Mouse (Mus musculus): Measurements from ENCODE around the gene Rgs7. TPM values are rescaled to one million over a fixed set of nuclear protein-coding genes. Genes with fewer than 3 reads are reported as not detected.

The Rgs7 gene
- 0.39 and 0.41 TPM in 2 replicates for polyA plus RNA-seq (2015; fragmentation: Nextera tagmentation; extraction: Ambion mirVana)

- H3K9me3 ChIP-seq (ENCODE audit: control insufficient read depth, low read length) = no peaks in the 10 kb centered on the region
- no peaks in the 10 kb centered on the region for H3K36me3 ChIP-seq (ENCODE audit: control insufficient read depth, insufficient read depth, low read length)
- H3K27me3 ChIP-seq (ENCODE audit: control insufficient read depth, insufficient read depth, low read depth, low read length) = peaks cover 24% of the 10 kb centered on the region
- peak within 1 kb of the TSS; percentile 59 for H3K4me3 ChIP-seq (ENCODE audit: low read length)
- H3K9ac ChIP-seq (ENCODE audit: low read length) = peak within 1 kb of the TSS; percentile 32
- WGBS = 1% methylated on average over 69 of the region's 82 CpGs
- peak within 1 kb of the TSS; percentile 99 for H3K4me2 ChIP-seq (ENCODE audit: low read depth, low read length)
- no peak within 1 kb of the TSS for H3K27ac ChIP-seq (ENCODE audit: low read length)
- ATAC-seq (ENCODE audit: low read depth) = peak; percentile 91
- H3K4me1 ChIP-seq (replicated peaks; ENCODE audit: control insufficient read depth, insufficient read depth, low read length) = no peaks in the 10 kb centered on the region; the same call in 1 of the 2 replicates
These were observed at the start of gene Rgs7 for GRCm38 (mm10) chr1:175491861-175492682. TSS of gene Rgs7 (minus strand) at chr1:175492500.

- Histone ChIP-seq H3K27me3 (ENCODE audit: control insufficient read depth, insufficient read depth, low read depth, low read length) (no peaks in the 10 kb centered on the region), H3K4me1 (replicated peaks; ENCODE audit: control insufficient read depth, insufficient read depth, low read length) (no peaks in the 10 kb centered on the region), H3K9me3 (ENCODE audit: control insufficient read depth, low read length) (no peaks in the 10 kb centered on the region), H3K4me2 (ENCODE audit: low read depth, low read length) (no peak overlapping the region), H3K36me3 (ENCODE audit: control insufficient read depth, insufficient read depth, low read length) (no peaks in the 10 kb centered on the region), H3K27ac (ENCODE audit: low read length) (no peak overlapping the region), H3K4me3 (ENCODE audit: low read length) (no peak overlapping the region), H3K9ac (ENCODE audit: low read length) (no peak overlapping the region)
- 71% methylated on average over 5 of the region's 5 CpGs for WGBS
- no peak for ATAC-seq (ENCODE audit: low read depth)
These were observed 48.4 kb upstream of the Rgs7 start for GRCm38 (mm10) chr1:175540700-175541099.

GRCm38 (mm10) chr1:175537321-175537720, 45.0 kb upstream of the Rgs7 start:
- no peaks in the 10 kb centered on the region for H3K36me3 ChIP-seq (ENCODE audit: control insufficient read depth, insufficient read depth, low read length)
- no peak for ATAC-seq (ENCODE audit: low read depth)
- H3K4me1 ChIP-seq (replicated peaks; ENCODE audit: control insufficient read depth, insufficient read depth, low read length) = no peaks in the 10 kb centered on the region
- WGBS = 10% methylated on average over 1 of the region's 1 CpGs
- no peak overlapping the region for H3K4me3 ChIP-seq (ENCODE audit: low read length)
- no peak overlapping the region for H3K27ac ChIP-seq (ENCODE audit: low read length)
- H3K27me3 ChIP-seq (ENCODE audit: control insufficient read depth, insufficient read depth, low read depth, low read length) = no peaks in the 10 kb centered on the region
- H3K9me3 ChIP-seq (ENCODE audit: control insufficient read depth, low read length) = no peaks in the 10 kb centered on the region; the same call in 1 of the 2 replicates
- H3K4me2 ChIP-seq (ENCODE audit: low read depth, low read length) = no peak overlapping the region
- H3K9ac ChIP-seq (ENCODE audit: low read length) = no peak overlapping the region

- Histone ChIP-seq H3K27me3 (ENCODE audit: control insufficient read depth, insufficient read depth, low read depth, low read length) (no peaks in the 10 kb centered on the region), H3K4me2 (ENCODE audit: low read depth, low read length) (no peak overlapping the region), H3K4me3 (ENCODE audit: low read length) (no peak overlapping the region), H3K4me1 (replicated peaks; ENCODE audit: control insufficient read depth, insufficient read depth, low read length) (no peaks in the 10 kb centered on the region), H3K36me3 (ENCODE audit: control insufficient read depth, insufficient read depth, low read length) (no peaks in the 10 kb centered on the region), H3K27ac (ENCODE audit: low read length) (no peak overlapping the region), H3K9me3 (ENCODE audit: control insufficient read depth, low read length) (no peaks in the 10 kb centered on the region), H3K9ac (ENCODE audit: low read length) (no peak overlapping the region)
- 52% methylated on average over 1 of the region's 1 CpGs for WGBS
- no peak for ATAC-seq (ENCODE audit: low read depth)
These were observed 37.6 kb upstream of the Rgs7 start for GRCm38 (mm10) chr1:175529858-175530257.

- Histone ChIP-seq H3K27me3 (ENCODE audit: control insufficient read depth, insufficient read depth, low read depth, low read length) (no peaks in the 10 kb centered on the region), H3K27ac (ENCODE audit: low read length) (no peak overlapping the region), H3K4me2 (ENCODE audit: low read depth, low read length) (no peak overlapping the region), H3K9me3 (ENCODE audit: control insufficient read depth, low read length) (no peaks in the 10 kb centered on the region), H3K36me3 (ENCODE audit: control insufficient read depth, insufficient read depth, low read length) (no peaks in the 10 kb centered on the region), H3K4me1 (replicated peaks; ENCODE audit: control insufficient read depth, insufficient read depth, low read length) (no peaks in the 10 kb centered on the region), H3K4me3 (ENCODE audit: low read length) (no peak overlapping the region), H3K9ac (ENCODE audit: low read length) (no peak overlapping the region)
- no peak for ATAC-seq (ENCODE audit: low read depth)
- 75% methylated on average over 3 of the region's 3 CpGs for WGBS
These were observed 32.5 kb upstream of the Rgs7 start for GRCm38 (mm10) chr1:175524626-175525294.

GRCm38 (mm10) chr1:175523572-175523971, 31.3 kb upstream of the Rgs7 start:
- H3K36me3 ChIP-seq (ENCODE audit: control insufficient read depth, insufficient read depth, low read length) = no peaks in the 10 kb centered on the region
- no peaks in the 10 kb centered on the region for H3K4me1 ChIP-seq (replicated peaks; ENCODE audit: control insufficient read depth, insufficient read depth, low read length)
- H3K9me3 ChIP-seq (ENCODE audit: control insufficient read depth, low read length) = no peaks in the 10 kb centered on the region
- H3K27ac ChIP-seq (ENCODE audit: low read length) = no peak overlapping the region
- WGBS = 33% methylated on average over 2 of the region's 2 CpGs
- H3K27me3 ChIP-seq (ENCODE audit: control insufficient read depth, insufficient read depth, low read depth, low read length) = no peaks in the 10 kb centered on the region
- no peak overlapping the region for H3K9ac ChIP-seq (ENCODE audit: low read length)
- no peak for ATAC-seq (ENCODE audit: low read depth)
- H3K4me2 ChIP-seq (ENCODE audit: low read depth, low read length) = no peak overlapping the region
- no peak overlapping the region for H3K4me3 ChIP-seq (ENCODE audit: low read length)

GRCm38 (mm10) chr1:175514543-175514942, 22.2 kb upstream of the Rgs7 start:
- Histone ChIP-seq H3K27ac (ENCODE audit: low read length) (no peak overlapping the region), H3K4me1 (replicated peaks; ENCODE audit: control insufficient read depth, insufficient read depth, low read length) (no peaks in the 10 kb centered on the region), H3K4me2 (ENCODE audit: low read depth, low read length) (no peak overlapping the region), H3K9ac (ENCODE audit: low read length) (no peak overlapping the region), H3K4me3 (ENCODE audit: low read length) (no peak overlapping the region), H3K27me3 (ENCODE audit: control insufficient read depth, insufficient read depth, low read depth, low read length) (no peaks in the 10 kb centered on the region), H3K36me3 (ENCODE audit: control insufficient read depth, insufficient read depth, low read length) (no peaks in the 10 kb centered on the region), H3K9me3 (ENCODE audit: control insufficient read depth, low read length) (no peaks in the 10 kb centered on the region)
- no peak for ATAC-seq (ENCODE audit: low read depth)
- WGBS = 19% methylated on average over 2 of the region's 2 CpGs

- Histone ChIP-seq H3K36me3 (ENCODE audit: control insufficient read depth, insufficient read depth, low read length) (no peaks in the 10 kb centered on the region), H3K4me2 (ENCODE audit: low read depth, low read length) (no peak overlapping the region), H3K27ac (ENCODE audit: low read length) (no peak overlapping the region), H3K27me3 (ENCODE audit: control insufficient read depth, insufficient read depth, low read depth, low read length) (no peaks in the 10 kb centered on the region), H3K4me1 (replicated peaks; ENCODE audit: control insufficient read depth, insufficient read depth, low read length) (no peaks in the 10 kb centered on the region), H3K4me3 (ENCODE audit: low read length) (no peak overlapping the region), H3K9ac (ENCODE audit: low read length) (no peak overlapping the region), H3K9me3 (ENCODE audit: control insufficient read depth, low read length) (no peaks in the 10 kb centered on the region)
- no peak for ATAC-seq (ENCODE audit: low read depth)
- WGBS = 62% methylated on average over 3 of the region's 3 CpGs
These were observed 19.9 kb upstream of the Rgs7 start for GRCm38 (mm10) chr1:175512173-175512572.

GRCm38 (mm10) chr1:175509989-175510388, 17.7 kb upstream of the Rgs7 start:
- Histone ChIP-seq H3K27ac (ENCODE audit: low read length) (no peak overlapping the region), H3K4me2 (ENCODE audit: low read depth, low read length) (no peak overlapping the region), H3K36me3 (ENCODE audit: control insufficient read depth, insufficient read depth, low read length) (no peaks in the 10 kb centered on the region), H3K4me3 (ENCODE audit: low read length) (no peak overlapping the region), H3K27me3 (ENCODE audit: control insufficient read depth, insufficient read depth, low read depth, low read length) (no peaks in the 10 kb centered on the region), H3K9me3 (ENCODE audit: control insufficient read depth, low read length) (no peaks in the 10 kb centered on the region), H3K9ac (ENCODE audit: low read length) (no peak overlapping the region), H3K4me1 (replicated peaks; ENCODE audit: control insufficient read depth, insufficient read depth, low read length) (no peaks in the 10 kb centered on the region)
- ATAC-seq (ENCODE audit: low read depth) = no peak
- 73% methylated on average over 3 of the region's 3 CpGs for WGBS

Data from lung, embryonic 16.5 days (tissue).